Mouse (Mus musculus) left cerebral cortex, postnatal 25 days (tissue): Measurements from ENCODE around the gene Gm39115. TPM values are rescaled to one million over a fixed set of nuclear protein-coding genes. Genes with fewer than 3 reads are reported as not detected.

Experiments used
- DNase-seq, 2 experiments: peaks; one replicate each; pipeline ENCODE4 v3.0.0; 2022; ENCODE audit warnings: low spot score in 2 of 2, mixed read lengths in 1 of 2
- intact Hi-C: fragments of 180-260 bp; cut with DNase I; formaldehyde crosslinking; loops from one replicate; pipeline ENCODE4 v1.15.1; 2025
- total RNA-seq, 2 experiments: library from RNA; stranded (reverse); gene quantifications; 2 replicates each; pipeline ENCODE4 v1.2.3; 2021

Gene Gm39115
- total RNA-seq, 2 experiments from 2014 or later: not detected

GRCm38 (mm10) chr7:142104747-142105146, 31.1 kb downstream of the Gm39115 start:
- intact Hi-C loops: no loop called here

GRCm38 (mm10) chr7:142097776-142098175, 38.1 kb downstream of the Gm39115 start:
- intact Hi-C loops: loop anchor here (1.0 to 2.0 kb wide), 2 partner anchors 26 to 81 kb away; no protein-coding TSS in a partner anchor
- peak; percentile 85 to 88 for DNase-seq

More at GRCm38 (mm10) chr7:142104747-142105146, 31.1 kb downstream of the Gm39115 start:
- DNase-seq: no peak

- no peak for DNase-seq
- intact Hi-C loops: no loop called here
These were observed 39.1 kb downstream of the Gm39115 start for GRCm38 (mm10) chr7:142096701-142097100.

- DNase-seq: peak; percentile 97
- intact Hi-C loops: loop anchor here (2.0 kb wide), 1 partner anchor 143 kb away; no protein-coding TSS in a partner anchor
These were observed 40.5 kb downstream of the Gm39115 start, which contains the start of gene Dusp8 for GRCm38 (mm10) chr7:142095183-142095931. TSS of gene Dusp8 (minus strand) at chr7:142095843.

- peak; percentile 70 to 81 for DNase-seq
- intact Hi-C loops: loop anchor here (2.0 kb wide), 1 partner anchor 142 kb away; no protein-coding TSS in a partner anchor
These were observed 41.3 kb downstream of the Gm39115 start for GRCm38 (mm10) chr7:142094301-142095143.

GRCm38 (mm10) chr7:142093696-142094240, 42.1 kb downstream of the Gm39115 start:
- DNase-seq: no peak
- intact Hi-C loops: loop anchor here (2.0 kb wide), 1 partner anchor 141 kb away; no protein-coding TSS in a partner anchor

- no peak for DNase-seq
- intact Hi-C loops: no loop called here
These were observed 42.8 kb downstream of the Gm39115 start for GRCm38 (mm10) chr7:142092991-142093390.

- intact Hi-C loops: no loop called here
- DNase-seq: peak; percentile 62 to 79
These were observed 44.0 kb downstream of the Gm39115 start for GRCm38 (mm10) chr7:142091848-142092247.

GRCm38 (mm10) chr7:142089648-142090447, 46.0 kb downstream of the Gm39115 start:
- no peak for DNase-seq
- intact Hi-C loops: no loop called here

GRCm38 (mm10) chr7:142088886-142089285, 46.9 kb downstream of the Gm39115 start:
- intact Hi-C loops: no loop called here
- peak in 1 of 2 experiments; percentile 74 for DNase-seq

GRCm38 (mm10) chr7:142087069-142087652, 48.7 kb downstream of the Gm39115 start:
- no peak for DNase-seq
- intact Hi-C loops: no loop called here

- no peak for DNase-seq
- intact Hi-C loops: no loop called here
These were observed 49.5 kb downstream of the Gm39115 start for GRCm38 (mm10) chr7:142086159-142086905.

Other genes with a start within 250 kb of the Gm39115 start
- 100 to 1,000 TPM; 138 to 140 TPM for gene Tollip, start 217.5 kb downstream of the Gm39115 start, total RNA-seq
- 100 to 1,000 TPM; 206 to 226 TPM for gene Brsk2, start 186.3 kb downstream of the Gm39115 start, total RNA-seq
- 10 to 100 TPM; 33.7 to 37.8 TPM for gene Mob2, start 75.0 kb downstream of the Gm39115 start, total RNA-seq
- gene Dusp8, start 40.2 kb downstream of the Gm39115 start, total RNA-seq: 100 to 1,000 TPM; 152 TPM
- gene Gm45618, start 15.3 kb downstream of the Gm39115 start, total RNA-seq: not detected
- gene Gm45337, start 8.6 kb upstream of the Gm39115 start, total RNA-seq: not detected
- not detected for gene Gm29735, start 21.1 kb upstream of the Gm39115 start, total RNA-seq
- not detected for gene Gm4553, start 29.7 kb upstream of the Gm39115 start, total RNA-seq
- not detected for gene Krtap5-2, start 40.0 kb upstream of the Gm39115 start, total RNA-seq
- not detected for gene Gm10153, start 54.4 kb upstream of the Gm39115 start, total RNA-seq
- gene Krtap5-3, start 65.3 kb upstream of the Gm39115 start, total RNA-seq: not detected
- not detected for gene Gm7579, start 75.8 kb upstream of the Gm39115 start, total RNA-seq
- gene Krtap5-5, start 93.9 kb upstream of the Gm39115 start, total RNA-seq: not detected
- not detected for gene Gm40460, start 105.0 kb upstream of the Gm39115 start, total RNA-seq
- gene Gm2431, start 122.3 kb upstream of the Gm39115 start, total RNA-seq: not detected
- not detected for gene Gm4559, start 138.3 kb upstream of the Gm39115 start, total RNA-seq
- gene Krtap5-1, start 161.1 kb upstream of the Gm39115 start, total RNA-seq: not detected
- not detected for gene Krtap5-4, start 167.5 kb upstream of the Gm39115 start, total RNA-seq
- 10 to 100 TPM; 26.4 to 28.8 TPM for gene Ifitm10, start 237.7 kb upstream of the Gm39115 start, total RNA-seq
- gene Gm49369, start 246.6 kb upstream of the Gm39115 start, total RNA-seq: 1 to 10 TPM in 1 of 2 experiments, under 1 TPM in 1; 0.57 to 6.8 TPM